Mouse (Mus musculus): ENCODE results near the gene Dffa. TPM values are rescaled to one million over a fixed set of nuclear protein-coding genes. Genes with fewer than 3 reads are reported as not detected.
"Not testable (repeated sequence)": the region's sequence is repeated elsewhere in the genome, so short reads cannot be mapped to it uniquely, and the experiment has no call there.

Dffa gene
- total RNA-seq, 1 experiment from 2014 or later = 10.0 TPM

DNA sequence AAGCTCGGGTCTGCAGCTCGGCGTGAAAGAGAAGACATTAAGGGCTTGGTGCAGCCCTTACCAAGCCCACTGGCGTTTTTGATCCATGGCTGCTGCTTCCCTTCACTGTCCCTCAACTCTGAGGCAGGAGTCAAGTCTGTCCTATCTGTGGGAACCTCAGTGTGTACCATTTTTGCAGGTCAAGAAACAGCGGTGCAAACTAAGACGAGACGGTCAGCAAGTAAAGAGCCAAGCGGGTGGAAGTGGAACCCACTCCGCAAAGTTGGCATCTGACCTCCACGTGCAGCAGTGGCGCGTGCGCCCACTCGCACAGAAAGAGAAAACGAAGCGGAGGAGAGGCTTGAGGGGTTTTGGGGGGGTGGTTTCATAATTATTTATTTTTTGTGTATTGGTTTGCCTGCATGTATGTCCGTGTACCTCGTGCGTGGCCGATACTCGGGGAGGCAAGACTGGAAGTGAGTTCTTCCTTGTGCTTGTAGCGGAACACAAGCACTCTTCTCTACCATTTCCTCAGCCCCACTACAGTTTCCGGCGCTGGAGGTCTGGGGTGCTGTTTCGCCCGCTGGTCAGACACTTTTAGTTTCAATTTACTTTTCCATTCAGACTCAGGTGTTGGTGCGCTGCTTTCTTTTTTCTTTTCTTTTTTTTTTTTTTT lies 63.1 kb downstream of the Dffa start:
- ATAC-seq (replicated peaks; ENCODE audit: insufficient number of reproducible peaks, low FRiP score, low TSS enrichment, poor library complexity, severe bottlenecking) = no peak

DNA sequence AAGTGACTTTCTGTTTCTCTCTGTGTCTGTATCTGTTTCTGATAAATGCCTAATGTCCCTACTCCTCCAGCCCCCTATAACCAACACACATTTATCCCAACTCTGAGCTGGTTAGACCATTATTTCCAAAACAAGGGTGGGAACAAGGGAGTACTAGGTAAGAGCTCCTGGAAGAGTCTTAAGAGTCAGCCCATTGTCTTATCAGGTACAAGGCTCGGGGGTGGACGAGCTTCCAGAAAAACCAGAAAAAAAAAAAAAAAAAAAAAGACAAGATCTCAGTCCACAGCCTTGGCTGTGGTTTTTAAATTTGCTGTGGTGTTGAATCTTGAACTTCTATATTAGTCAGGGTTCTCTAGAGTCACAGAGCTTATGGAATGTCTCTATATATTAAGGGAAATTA lies 64.1 kb downstream of the Dffa start:
- ATAC-seq (replicated peaks; ENCODE audit: insufficient number of reproducible peaks, low FRiP score, low TSS enrichment, poor library complexity, severe bottlenecking) = no peak

DNA sequence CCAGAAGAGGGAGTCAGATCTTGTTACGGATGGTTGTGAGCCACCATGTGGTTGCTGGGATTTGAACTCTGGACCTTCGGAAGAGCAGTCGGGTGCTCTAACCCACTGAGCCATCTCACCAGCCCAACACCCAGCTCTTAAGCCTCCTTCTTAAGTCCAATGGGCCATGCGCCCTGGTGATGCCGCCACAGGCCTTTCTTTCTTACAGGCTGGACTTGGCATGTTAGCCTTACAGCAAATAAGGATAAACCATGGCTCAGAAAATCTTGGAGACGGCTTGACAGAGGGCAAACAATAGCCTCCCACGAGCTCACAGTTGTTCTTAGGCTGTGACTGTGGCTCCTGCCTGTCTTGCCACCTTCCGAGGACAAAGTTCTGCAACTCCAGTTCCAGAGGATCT lies 66.0 kb downstream of the Dffa start:
- ATAC-seq (replicated peaks; ENCODE audit: insufficient number of reproducible peaks, low FRiP score, low TSS enrichment, poor library complexity, severe bottlenecking) = not testable (repeated sequence)

Other genes with a start within 250 kb of the Dffa start
- gene Pex14, start 4.3 kb upstream of the Dffa start, total RNA-seq (2017) = 12.8 to 25.2 TPM (median 24.0 TPM) in 3 replicates
- gene Cort, start 22.6 kb downstream of the Dffa start, total RNA-seq (2017) = not detected in 3 replicates
- gene Cenps, start 33.5 kb downstream of the Dffa start, total RNA-seq (2017) = 0.58 to 4.5 TPM in 2 of 3 replicates, not detected in the other
- 68.2 to 81.0 TPM (median 69.9 TPM) in 3 replicates for gene Pgd, start 62.6 kb downstream of the Dffa start, total RNA-seq (2017)
- gene Kif1b, start 203.5 kb downstream of the Dffa start, total RNA-seq (2017) = 23.9 to 67.6 TPM (median 31.8 TPM) in 3 replicates